Mouse (Mus musculus): ENCODE data around the gene Osbpl3. TPM values are rescaled to one million over a fixed set of nuclear protein-coding genes. Genes with fewer than 3 reads are reported as not detected.

Osbpl3 gene
- total RNA-seq, 2 experiments from 2014 or later, result 18.2 to 22.5 TPM

DNA sequence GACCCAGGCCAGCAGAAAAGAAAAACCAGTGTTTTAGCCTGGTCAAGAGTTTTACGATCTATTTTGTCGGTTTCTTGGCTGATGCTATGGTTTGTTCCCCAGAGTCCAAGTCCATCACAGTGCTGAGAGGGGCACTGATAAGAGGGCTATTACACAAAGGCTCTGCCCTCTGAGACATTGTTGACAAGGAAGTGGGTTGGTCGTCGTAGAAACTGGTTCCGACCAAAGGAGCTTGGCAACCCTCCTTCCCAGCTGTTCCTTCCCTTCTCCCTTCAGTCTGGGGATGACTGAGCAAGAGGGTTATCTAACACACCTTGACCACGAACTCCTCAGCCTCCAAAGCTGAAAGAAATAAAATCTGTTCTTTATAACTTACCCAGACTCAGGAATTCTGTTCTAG is 192.3 kb downstream of the Osbpl3 start, which contains the start of gene Gsdme:
Gene Gsdme, minus strand, starts transcription at position 193 of the 400 bp plus-strand sequence.
- no peak for DNase-seq

DNA sequence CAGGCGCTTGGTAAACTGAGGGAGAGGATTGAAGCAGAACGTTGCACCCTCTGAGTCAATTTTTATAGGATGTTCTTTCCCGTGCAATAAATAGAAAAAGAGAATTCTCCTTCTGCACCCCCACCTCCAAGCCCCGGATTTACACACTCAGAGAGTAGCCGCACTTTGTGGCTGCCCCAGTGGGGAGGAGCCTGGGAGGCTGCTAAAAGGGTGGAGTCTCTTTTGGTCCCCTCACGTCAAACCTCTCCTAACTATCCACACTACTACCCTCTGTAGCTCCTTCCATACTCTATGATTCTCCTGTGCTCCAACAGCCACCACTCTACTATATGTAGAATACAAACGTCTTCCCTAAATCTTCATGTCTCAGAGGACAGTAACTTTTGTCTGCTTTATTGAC is 193.7 kb downstream of the Osbpl3 start:
- no peak for DNase-seq

DNA sequence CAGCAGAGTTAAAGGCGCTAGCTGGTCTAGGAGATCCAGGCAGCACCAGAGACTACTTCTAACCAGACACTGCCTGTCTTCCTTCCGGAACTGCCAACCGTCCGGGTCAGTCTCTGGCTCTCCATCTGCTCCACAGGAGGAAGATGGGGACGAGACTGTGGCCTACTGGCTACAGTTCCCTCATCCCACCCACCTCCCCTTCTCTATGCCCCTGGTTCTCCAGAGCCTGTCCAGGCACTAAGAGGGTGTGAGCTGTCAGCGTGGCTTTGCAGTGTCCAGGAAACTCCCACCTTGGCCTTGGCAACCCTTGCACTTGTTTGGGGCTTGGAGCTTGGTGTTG is 194.1 kb downstream of the Osbpl3 start:
- no peak for DNase-seq

DNA sequence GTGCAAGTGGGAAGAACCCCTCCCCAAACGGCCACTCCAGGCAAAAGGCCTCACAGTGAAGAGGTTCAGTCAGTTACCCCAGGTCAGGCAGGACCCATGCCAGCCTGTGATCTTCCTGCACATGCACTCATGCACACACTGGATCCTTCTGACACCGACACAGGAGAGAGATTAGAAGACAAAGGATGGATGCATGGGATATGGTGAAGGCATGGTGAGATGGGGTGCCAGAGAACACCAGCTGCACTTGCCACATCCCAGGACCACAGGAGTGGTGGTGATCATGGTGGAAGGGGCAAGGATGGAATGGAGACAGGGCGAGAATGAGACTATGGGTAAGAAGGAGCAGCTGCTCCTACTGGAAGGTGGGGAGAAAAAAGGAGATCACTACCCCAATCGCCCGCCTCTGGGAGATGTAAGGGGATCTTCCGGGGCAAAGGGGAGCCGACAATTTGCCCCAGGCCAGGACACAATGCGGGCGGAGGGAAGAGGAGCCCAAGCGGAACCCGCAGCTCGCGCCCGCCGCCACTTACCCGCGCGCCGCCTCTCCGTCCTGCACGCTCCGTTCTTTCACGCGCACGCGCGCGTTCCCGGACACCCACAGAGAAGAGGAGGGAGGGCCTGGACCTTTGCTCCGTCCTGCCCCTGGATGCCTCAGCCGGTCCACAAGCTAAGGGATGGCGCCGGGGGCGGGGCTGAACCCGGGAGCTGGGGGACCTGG is 194.6 kb downstream of the Osbpl3 start:
- peak; percentile 81 to 83 for DNase-seq

DNA sequence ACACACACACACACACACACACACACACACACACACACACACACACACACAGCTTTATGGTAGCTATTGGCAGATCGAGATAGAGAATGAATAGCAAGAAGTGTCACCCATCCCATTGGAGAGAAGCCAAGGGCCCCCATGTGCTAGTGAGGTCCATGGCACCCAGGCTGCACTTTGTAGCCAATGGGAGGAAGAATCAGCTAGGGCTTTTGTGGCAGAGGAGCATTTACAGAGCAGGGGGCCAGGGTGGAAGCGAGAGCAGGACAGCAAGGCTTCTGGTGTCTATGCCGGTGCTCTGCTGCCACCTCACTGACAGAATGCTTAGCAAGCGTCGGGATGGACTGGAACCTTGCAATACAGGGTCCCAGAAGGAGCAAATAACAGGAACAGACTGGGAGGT is 200.6 kb downstream of the Osbpl3 start:
- DNase-seq, result no peak

DNA sequence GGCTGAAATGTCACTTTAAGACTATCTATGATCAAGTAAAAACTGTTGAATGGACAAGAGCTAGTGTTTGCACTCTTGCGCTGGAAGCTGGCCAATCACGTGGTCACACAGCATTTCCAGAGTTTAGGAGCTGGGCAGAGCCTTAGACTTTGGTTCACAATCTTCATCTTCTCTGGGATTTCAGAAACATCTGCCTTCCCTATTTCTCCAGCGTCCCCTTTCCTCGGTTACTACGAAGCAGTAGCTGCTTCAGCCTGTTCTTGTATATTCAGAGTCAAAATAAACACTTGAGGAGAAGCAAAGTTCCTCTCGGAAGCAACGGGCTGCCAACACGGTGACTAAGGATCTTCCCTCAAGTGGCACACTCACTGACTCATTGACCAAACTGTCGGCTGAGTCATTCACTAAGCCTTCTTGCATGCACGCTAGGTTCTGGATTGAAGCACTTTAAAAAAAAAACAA is 201.2 kb downstream of the Osbpl3 start:
- DNase-seq, result peak in 1 of 2 experiments; percentile 27

DNA sequence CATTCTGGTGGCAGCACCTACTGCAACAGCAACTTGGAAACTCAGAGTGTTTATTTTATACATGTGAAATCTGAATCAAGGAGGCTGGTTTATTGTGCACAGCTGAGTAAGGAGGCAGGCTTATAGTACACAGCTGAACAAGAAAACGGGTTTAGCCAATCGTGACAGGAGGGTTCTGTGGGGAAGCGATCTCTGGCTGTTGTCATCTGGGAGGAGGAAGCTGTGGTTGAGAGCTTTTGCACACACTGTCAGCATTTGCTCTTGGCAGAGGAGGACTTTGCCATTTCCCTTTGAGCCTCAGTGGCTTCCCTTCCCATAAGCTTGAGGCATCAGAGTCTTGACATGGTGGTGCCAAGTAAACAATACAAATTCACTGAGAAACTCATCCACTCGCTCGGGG is 203.3 kb downstream of the Osbpl3 start:
- no peak for DNase-seq

DNA sequence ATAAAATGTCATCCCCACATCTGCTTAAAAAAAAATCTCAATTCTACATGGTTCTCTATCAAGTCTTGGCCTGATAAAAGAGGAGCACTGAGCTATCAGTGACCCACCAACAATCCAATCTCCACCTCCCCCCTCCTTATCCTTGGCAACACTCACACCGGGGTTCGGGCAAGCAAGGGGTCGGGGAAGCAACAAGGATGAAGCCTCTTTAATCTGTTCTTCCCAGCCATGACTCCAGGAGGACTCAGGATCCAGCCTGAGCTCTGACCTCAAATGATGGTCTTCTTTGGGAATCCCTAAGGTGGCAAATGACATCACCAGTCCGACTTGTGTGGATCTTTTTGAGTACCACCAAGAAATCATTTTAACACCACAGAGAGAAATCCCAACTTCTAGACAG is 208.2 kb downstream of the Osbpl3 start:
- no peak for DNase-seq

DNA sequence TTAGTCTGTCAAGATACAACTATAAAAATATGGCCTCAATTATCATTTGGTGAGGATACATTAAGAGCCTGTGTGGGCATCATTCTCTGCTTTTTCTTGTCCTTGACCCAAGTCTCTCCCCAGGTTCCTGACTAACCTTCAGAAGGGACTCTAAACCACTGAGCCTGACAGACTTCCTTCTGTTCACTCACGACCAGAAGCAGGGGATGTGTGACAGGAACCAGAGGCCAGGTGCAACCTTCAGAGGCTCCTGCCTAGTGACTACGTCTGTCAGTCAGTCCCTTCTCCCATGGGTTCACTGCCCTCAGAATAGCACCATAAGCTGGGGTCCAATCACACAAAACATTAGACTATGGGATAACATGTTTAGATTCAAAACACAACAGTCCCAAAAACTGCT is 208.6 kb downstream of the Osbpl3 start:
- no peak for DNase-seq

DNA sequence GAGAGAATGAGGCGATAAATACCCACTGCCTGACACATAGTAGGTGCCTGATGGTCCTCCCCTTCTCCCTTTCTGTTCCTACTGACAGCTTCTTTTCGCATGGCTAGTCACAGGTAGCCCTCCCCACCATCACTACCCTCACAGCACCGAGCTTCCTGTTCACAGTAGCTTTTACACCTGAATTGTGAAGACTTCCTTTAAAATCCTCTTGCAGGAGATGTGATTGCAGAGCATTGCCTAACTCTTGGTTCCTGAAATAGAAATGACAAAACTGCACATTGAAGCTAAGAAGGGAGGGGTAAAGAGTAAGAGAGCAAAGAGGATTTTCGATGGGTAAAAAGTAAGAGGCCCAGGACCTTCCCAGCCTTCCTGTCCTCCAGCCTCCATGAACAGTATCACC is 211.0 kb downstream of the Osbpl3 start:
- DNase-seq, result no peak

DNA sequence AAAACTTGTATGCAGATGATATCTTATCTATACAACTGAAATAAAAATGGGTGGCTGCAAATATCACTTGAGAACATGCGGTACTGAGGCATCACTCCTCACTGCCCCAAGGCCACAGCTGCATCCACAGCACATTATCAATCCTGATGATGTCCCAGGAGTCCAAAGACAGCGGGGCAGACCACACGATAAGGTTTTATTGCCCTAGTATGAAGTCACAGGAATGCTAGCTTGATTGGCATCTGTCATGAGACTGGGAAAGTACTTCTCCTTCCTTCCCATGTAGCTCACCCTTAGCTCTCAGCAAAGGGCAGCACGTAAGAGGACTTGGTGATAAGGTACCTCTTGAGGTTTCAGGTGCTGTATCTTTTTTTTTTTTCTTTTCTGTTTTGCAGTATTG is 211.9 kb downstream of the Osbpl3 start:
- no peak for DNase-seq

Other genes with a start within 250 kb of the Osbpl3 start
- 10 to 100 TPM; 10.0 to 10.3 TPM for gene Gsdme, start 192.3 kb downstream of the Osbpl3 start, total RNA-seq (2021)
- 10 to 100 TPM; 45.4 to 46.7 TPM for gene Cycs, start 110.3 kb upstream of the Osbpl3 start, total RNA-seq (2021)
- under 1 TPM; 0.15 to 0.27 TPM for gene 4921507P07Rik, start 140.4 kb upstream of the Osbpl3 start, total RNA-seq (2021)
- gene Npvf, start 198.2 kb upstream of the Osbpl3 start, total RNA-seq (2021), result not detected

Data from layer of hippocampus, postnatal 36 days (tissue).